Mouse (Mus musculus) intestine, embryonic 15.5 days (tissue): Measurements from ENCODE around the gene Notum. TPM values are rescaled to one million over a fixed set of nuclear protein-coding genes. Genes with fewer than 3 reads are reported as not detected.

Source experiments
- ATAC-seq: fragments of 200-750 bp; cut with Nextera tagmentation; 2 replicates; pipeline ENCODE4 v1.8.0; 2017; ENCODE audit warnings: moderate TSS enrichment, moderate library complexity
- H3K27ac ChIP-seq: fragments of 300-500 bp; sonication (generic); 2 replicates; pipeline ENCODE4 v1.5.1; 2015; ENCODE audit warnings: mild to moderate bottlenecking, inconsistent platforms
- H3K27me3 ChIP-seq: fragments of 300-500 bp; sonication (generic); replicated peaks from 2 replicates; pipeline ENCODE4 v1.6.1; 2015; ENCODE audit warnings: inconsistent platforms
- H3K36me3 ChIP-seq: fragments of 300-500 bp; sonication (generic); 2 replicates; pipeline ENCODE4 v1.6.1; 2015; ENCODE audit warnings: inconsistent platforms
- H3K4me1 ChIP-seq: fragments of 300-500 bp; sonication (generic); replicated peaks from 2 replicates; pipeline ENCODE4 v1.6.1; 2015; ENCODE audit warnings: inconsistent platforms
- H3K4me2 ChIP-seq: fragments of 300-500 bp; sonication (generic); replicated peaks from 2 replicates; pipeline ENCODE4 v1.6.1; 2015; ENCODE audit warnings: mild to moderate bottlenecking, inconsistent platforms
- H3K4me3 ChIP-seq: fragments of 300-500 bp; sonication (generic); replicated peaks from 2 replicates; pipeline ENCODE4 v1.5.1; 2015; ENCODE audit warnings: inconsistent platforms
- H3K9ac ChIP-seq: fragments of 300-500 bp; sonication (generic); 2 replicates; pipeline ENCODE4 v1.6.1; 2015; ENCODE audit warnings: inconsistent platforms
- H3K9me3 ChIP-seq: fragments of 300-500 bp; sonication (generic); 2 replicates; pipeline ENCODE4 v1.6.1; 2016; ENCODE audit warnings: inconsistent platforms
- WGBS: fragments of 180-500 bp; shearing (Covaris S2); methylation state at CpG from one replicate; pipeline ENCODE4 v1.1.7; 2015; 5-methylcytosine and 5-hydroxymethylcytosine counted together
- polyA plus RNA-seq: library from polyadenylated mRNA; unstranded; fragments of >200 nt; fragmentation: Nextera tagmentation; extraction: Ambion mirVana; gene quantifications from 2 replicates; pipeline ENCODE4 v1.2.1, GENCODE M21; 2015

Notum gene
- polyA plus RNA-seq, 1 experiment from 2014 or later: 1.6 TPM

GRCm38 (mm10) chr11:120609250-120609649 lies 51.7 kb downstream of the Notum start:
- Histone ChIP-seq H3K9ac (peak overlapping the region; percentile 54; the same call in 1 of the 2 replicates), H3K4me3 (peak overlapping the region; percentile 34; the same call in 1 of the 2 replicates), H3K4me1 (peaks cover 24% of the 10 kb centered on the region), H3K27ac (no peak overlapping the region), H3K9me3 (no peaks in the 10 kb centered on the region), H3K27me3 (no peaks in the 10 kb centered on the region), H3K4me2 (peak overlapping the region; percentile 79), H3K36me3 (peaks cover 38% of the 10 kb centered on the region)
- ATAC-seq: peak; percentile 79
- WGBS: 35% methylated on average over 8 of the region's 8 CpGs

- Histone ChIP-seq H3K4me1 (peaks cover 21% of the 10 kb centered on the region), H3K9ac (peak within 1 kb of the TSS; percentile 54), H3K9me3 (no peaks in the 10 kb centered on the region), H3K4me3 (peak within 1 kb of the TSS; percentile 34), H3K4me2 (peak within 1 kb of the TSS; percentile 79), H3K27me3 (no peaks in the 10 kb centered on the region), H3K36me3 (peaks cover 33% of the 10 kb centered on the region), H3K27ac (0 out of 2 replicates have a peak within 1 kb of the TSS, but pooled peaks have one; percentile 22)
- peak; percentile 42 for ATAC-seq
- WGBS: 5% methylated on average over 45 of the region's 45 CpGs
Measured at GRCm38 (mm10) chr11:120608241-120609034, 52.5 kb downstream of the Notum start, which contains the start of gene Npb. Npb (plus strand) TSS chr11:120608477.

- H3K9me3 ChIP-seq: no peaks in the 10 kb centered on the region
- H3K27me3 ChIP-seq: no peaks in the 10 kb centered on the region
- no peak for ATAC-seq
- 76% methylated on average over 4 of the region's 4 CpGs for WGBS
- H3K36me3 ChIP-seq: peaks cover 17% of the 10 kb centered on the region
- H3K4me3 ChIP-seq: no peak overlapping the region
- H3K27ac ChIP-seq: no peak overlapping the region
- H3K9ac ChIP-seq: no peak overlapping the region
- no peak overlapping the region for H3K4me2 ChIP-seq
- peaks cover 21% of the 10 kb centered on the region for H3K4me1 ChIP-seq
Measured at GRCm38 (mm10) chr11:120606764-120607163, 54.2 kb downstream of the Notum start.

GRCm38 (mm10) chr11:120605667-120606066 lies 55.3 kb downstream of the Notum start:
- H3K4me2 ChIP-seq: no peak overlapping the region
- 88% methylated on average over 7 of the region's 7 CpGs for WGBS
- H3K4me1 ChIP-seq: peaks cover 21% of the 10 kb centered on the region
- H3K9ac ChIP-seq: no peak overlapping the region
- H3K36me3 ChIP-seq: peaks cover 15% of the 10 kb centered on the region
- H3K4me3 ChIP-seq: no peak overlapping the region
- no peaks in the 10 kb centered on the region for H3K27me3 ChIP-seq
- ATAC-seq: no peak
- H3K9me3 ChIP-seq: no peaks in the 10 kb centered on the region
- no peak overlapping the region for H3K27ac ChIP-seq

Other genes with a start within 250 kb of the Notum start
- gene Nploc4, start 223.5 kb downstream of the Notum start, polyA plus RNA-seq: 26.6 and 28.9 TPM in 2 replicates
- not detected in 2 replicates for gene Tspan10, start 218.5 kb downstream of the Notum start, polyA plus RNA-seq
- gene Pde6g, start 207.7 kb downstream of the Notum start, polyA plus RNA-seq: 0.18 and 0.34 TPM in 2 replicates
- 16.4 and 18.2 TPM in 2 replicates for gene Oxld1, start 203.1 kb downstream of the Notum start, polyA plus RNA-seq
- gene Ccdc137, start 203.1 kb downstream of the Notum start, polyA plus RNA-seq: 27.6 and 31.3 TPM in 2 replicates
- gene Arl16, start 193.6 kb downstream of the Notum start, polyA plus RNA-seq: 34.7 and 36.5 TPM in 2 replicates
- 222 and 231 TPM in 2 replicates for gene Mrpl12, start 176.6 kb downstream of the Notum start, polyA plus RNA-seq
- 79.1 and 90.1 TPM in 2 replicates for gene Slc25a10, start 169.3 kb downstream of the Notum start, polyA plus RNA-seq
- gene Gcgr, start 130.5 kb downstream of the Notum start, polyA plus RNA-seq: 0.58 and 0.67 TPM in 2 replicates
- 135 and 142 TPM in 2 replicates for gene Mcrip1, start 111.4 kb downstream of the Notum start, polyA plus RNA-seq
- not detected in 2 replicates for gene Ppp1r27, start 110.0 kb downstream of the Notum start, polyA plus RNA-seq
- gene P4hb, start 87.9 kb downstream of the Notum start, polyA plus RNA-seq: 992 and 1,107 TPM in 2 replicates
- gene Arhgdia, start 79.6 kb downstream of the Notum start, polyA plus RNA-seq: 559 and 611 TPM in 2 replicates
- 406 and 459 TPM in 2 replicates for gene Alyref, start 62.8 kb downstream of the Notum start, polyA plus RNA-seq
- 178 and 194 TPM in 2 replicates for gene Anapc11, start 62.8 kb downstream of the Notum start, polyA plus RNA-seq
- 2.7 and 3.6 TPM in 2 replicates for gene Npb, start 52.7 kb downstream of the Notum start, polyA plus RNA-seq
- gene Pcyt2, start 43.2 kb downstream of the Notum start, polyA plus RNA-seq: 250 and 306 TPM in 2 replicates
- gene Sirt7, start 35.9 kb downstream of the Notum start, polyA plus RNA-seq: 40.1 and 42.2 TPM in 2 replicates
- gene Mafg, start 27.6 kb downstream of the Notum start, polyA plus RNA-seq: 26.9 and 28.5 TPM in 2 replicates
- gene Pycr1, start 17.4 kb downstream of the Notum start, polyA plus RNA-seq: 26.4 TPM in 2 replicates
- not detected in 2 replicates for gene Myadml2, start 13.0 kb downstream of the Notum start, polyA plus RNA-seq
- gene Aspscr1, start 11.8 kb upstream of the Notum start, polyA plus RNA-seq: 96.0 and 103 TPM in 2 replicates
- 163 and 170 TPM in 2 replicates for gene Cenpx, start 52.6 kb upstream of the Notum start, polyA plus RNA-seq
- 42.0 and 45.4 TPM in 2 replicates for gene Lrrc45, start 52.8 kb upstream of the Notum start, polyA plus RNA-seq
- 34.2 and 35.8 TPM in 2 replicates for gene Rac3, start 60.3 kb upstream of the Notum start, polyA plus RNA-seq
- gene Dcxr, start 66.1 kb upstream of the Notum start, polyA plus RNA-seq: 31.3 and 41.7 TPM in 2 replicates
- 0.79 and 2.4 TPM in 2 replicates for gene Cbr2, start 70.9 kb upstream of the Notum start, polyA plus RNA-seq
- 6.8 and 10.3 TPM in 2 replicates for gene Hmga1b, start 101.6 kb upstream of the Notum start, polyA plus RNA-seq
- 33.1 and 36.5 TPM in 2 replicates for gene Rfng, start 123.0 kb upstream of the Notum start, polyA plus RNA-seq
- gene Gps1, start 123.1 kb upstream of the Notum start, polyA plus RNA-seq: 170 and 184 TPM in 2 replicates
- 76.5 and 82.1 TPM in 2 replicates for gene Dus1l, start 135.2 kb upstream of the Notum start, polyA plus RNA-seq
- 48.8 and 54.3 TPM in 2 replicates for gene Fasn, start 163.4 kb upstream of the Notum start, polyA plus RNA-seq